Mouse (Mus musculus): ENCODE data around the gene Pygo2. TPM values are rescaled to one million over a fixed set of nuclear protein-coding genes. Genes with fewer than 3 reads are reported as not detected.
A peak's percentile ranks its signal among the peaks of the same experiment; 100 is the strongest.
"Not testable (repeated sequence)": the region's sequence is repeated elsewhere in the genome, so short reads cannot be mapped to it uniquely, and the experiment has no call there.

The Pygo2 gene
- total RNA-seq, 4 experiments from 2014 or later = 9.2 to 12.3 (median 10.1) TPM

GRCm38 (mm10) chr3:89419981-89420380 is 10.0 kb upstream of the Pygo2 start:
- DNase-seq (ENCODE audit: low spot score in 2 of 2) = no peak

- DNase-seq (ENCODE audit: low spot score in 2 of 2) = no peak
Measured at GRCm38 (mm10) chr3:89420421-89420820, 9.6 kb upstream of the Pygo2 start.

GRCm38 (mm10) chr3:89421002-89421774 is 8.8 kb upstream of the Pygo2 start:
- DNase-seq (ENCODE audit: low spot score in 2 of 2) = peak; percentile 76 to 83

GRCm38 (mm10) chr3:89421810-89422473 is 8.1 kb upstream of the Pygo2 start:
- DNase-seq (ENCODE audit: low spot score in 2 of 2) = peak in 1 of 2 experiments; percentile 4

GRCm38 (mm10) chr3:89422556-89423205 is 7.3 kb upstream of the Pygo2 start:
- no peak for DNase-seq (ENCODE audit: low spot score in 2 of 2)

- DNase-seq (ENCODE audit: low spot score in 2 of 2) = peak in 1 of 2 experiments; percentile 1
Measured at GRCm38 (mm10) chr3:89424416-89425140, 5.4 kb upstream of the Pygo2 start.

- peak in 1 of 2 experiments; percentile 1 for DNase-seq (ENCODE audit: low spot score in 2 of 2)
Measured at GRCm38 (mm10) chr3:89425141-89425525, 4.9 kb upstream of the Pygo2 start.

GRCm38 (mm10) chr3:89425876-89426275 is 4.1 kb upstream of the Pygo2 start:
- DNase-seq (ENCODE audit: low spot score in 2 of 2) = no peak

GRCm38 (mm10) chr3:89429021-89429420 is 993 bp upstream of the Pygo2 start:
- not testable (repeated sequence) for DNase-seq (ENCODE audit: low spot score in 2 of 2)

- DNase-seq (ENCODE audit: low spot score in 2 of 2) = no peak
Measured at GRCm38 (mm10) chr3:89432606-89433005, 2.6 kb downstream of the Pygo2 start.

- DNase-seq (ENCODE audit: low spot score in 2 of 2) = no peak
Measured at GRCm38 (mm10) chr3:89434532-89434931, 4.5 kb downstream of the Pygo2 start.

- no peak for DNase-seq (ENCODE audit: low spot score in 2 of 2)
Measured at GRCm38 (mm10) chr3:89435041-89435440, 5.0 kb downstream of the Pygo2 start.

GRCm38 (mm10) chr3:89436176-89437113 is 6.4 kb downstream of the Pygo2 start, which contains the start of gene Pbxip1:
Pbxip1 (plus strand) TSS chr3:89436706.
- peak; percentile 81 for DNase-seq (ENCODE audit: low spot score in 2 of 2)

GRCm38 (mm10) chr3:89437269-89437668 is 7.3 kb downstream of the Pygo2 start:
- peak in 1 of 2 experiments; percentile 24 for DNase-seq (ENCODE audit: low spot score in 2 of 2)

GRCm38 (mm10) chr3:89440691-89441090 is 10.7 kb downstream of the Pygo2 start:
- peak; percentile 71 to 82 for DNase-seq (ENCODE audit: low spot score in 2 of 2)

GRCm38 (mm10) chr3:89448720-89449537 is 18.9 kb downstream of the Pygo2 start:
- peak in 1 of 2 experiments; percentile 45 for DNase-seq (ENCODE audit: low spot score in 2 of 2)

- DNase-seq (ENCODE audit: low spot score in 2 of 2) = peak; percentile 61 to 67
Measured at GRCm38 (mm10) chr3:89449541-89449940, 19.5 kb downstream of the Pygo2 start.

GRCm38 (mm10) chr3:89451916-89452315 is 21.9 kb downstream of the Pygo2 start:
- no peak for DNase-seq (ENCODE audit: low spot score in 2 of 2)

GRCm38 (mm10) chr3:89454401-89455177 is 24.6 kb downstream of the Pygo2 start, which contains the start of gene Pmvk:
Pmvk (plus strand) TSS chr3:89454541.
- no peak for DNase-seq (ENCODE audit: low spot score in 2 of 2)

Measured in gastrocnemius, adult 8-10 months (tissue).